Mouse (Mus musculus) heart, adult 2 months (tissue): ENCODE results near the gene Nfic. TPM values are rescaled to one million over a fixed set of nuclear protein-coding genes. Genes with fewer than 3 reads are reported as not detected.
A peak's percentile ranks its signal among the peaks of the same experiment; 100 is the strongest.

Source experiments
- DNase-seq, 2 experiments: peaks; one replicate each; pipeline ENCODE4 v3.0.0; 2021
- H3K27ac ChIP-seq: fragments of 200-600 bp; 2 replicates; pipeline ENCODE4 v1.8.1; 2022
- H3K27me3 ChIP-seq: fragments of 200-500 bp; 2 replicates; pipeline ENCODE4 v1.6.1; 2012; ENCODE audit warnings: mild to moderate bottlenecking, low read length, inconsistent platforms, mixed read lengths; ENCODE audit not compliant: control insufficient read depth, insufficient read depth
- H3K36me3 ChIP-seq: fragments of 200-500 bp; 2 replicates; pipeline ENCODE4 v1.6.1; 2012; ENCODE audit warnings: low read length, inconsistent platforms; ENCODE audit not compliant: control insufficient read depth, insufficient read depth
- H3K4me1 ChIP-seq: fragments of 200-500 bp; 2 replicates; pipeline ENCODE4 v1.6.1; 2011; ENCODE audit warnings: low read length; ENCODE audit not compliant: control insufficient read depth, insufficient read depth
- H3K4me3 ChIP-seq: fragments of 200-600 bp; 2 replicates; pipeline ENCODE4 v1.8.1; 2022
- H3K79me2 ChIP-seq: fragments of 200-500 bp; replicated peaks from 2 replicates; pipeline ENCODE4 v1.6.1; 2012; ENCODE audit warnings: mild to moderate bottlenecking, inconsistent platforms, low read length, moderate library complexity, mixed read lengths; ENCODE audit not compliant: control insufficient read depth, insufficient read depth
- H3K9ac ChIP-seq: fragments of 200-500 bp; 2 replicates; pipeline ENCODE4 v1.6.1; 2012; ENCODE audit warnings: low read depth, mild to moderate bottlenecking, control low read depth, inconsistent platforms, low read length, mixed read lengths
- CTCF ChIP-seq: fragments of 200-600 bp; IDR thresholded peaks from 2 replicates; pipeline ENCODE4 v1.8.1; 2022; ENCODE audit warnings: antibody characterized with exemption, mild to moderate bottlenecking, moderate library complexity
- EP300 ChIP-seq: fragments of 200-500 bp; IDR thresholded peaks from 2 replicates; pipeline ENCODE4 v1.6.1; 2011; ENCODE audit warnings: low read depth, low read length, control low read depth; ENCODE audit not compliant: insufficient read depth
- POLR2A ChIP-seq: fragments of 200-500 bp; IDR thresholded peaks from 2 replicates; pipeline ENCODE4 v1.6.1; 2011; ENCODE audit warnings: mild to moderate bottlenecking, low read depth, low read length, control low read depth; ENCODE audit not compliant: insufficient read depth
- WGBS: fragments of 180-500 bp; shearing (Covaris S2); methylation state at CpG from one replicate; pipeline ENCODE4 v1.1.7; 2018; 5-methylcytosine and 5-hydroxymethylcytosine counted together
- intact Hi-C: fragments of 180-260 bp; cut with DNase I; formaldehyde crosslinking; loops from one replicate; pipeline ENCODE4 v1.15.1; 2025
- polyA plus RNA-seq: library from polyadenylated mRNA; depleted of rRNA; stranded (reverse); fragments of >200 nt; gene quantifications from 2 replicates; pipeline ENCODE4 v1.2.3, GENCODE M21; 2012
- total RNA-seq, 2 experiments: library from RNA; stranded (reverse); gene quantifications; 2 replicates each; pipeline ENCODE4 v1.2.3; 2021

Nfic gene
- total and polyA plus RNA-seq, 3 experiments = 80.1 to 104 (median 94.2) TPM

DNA sequence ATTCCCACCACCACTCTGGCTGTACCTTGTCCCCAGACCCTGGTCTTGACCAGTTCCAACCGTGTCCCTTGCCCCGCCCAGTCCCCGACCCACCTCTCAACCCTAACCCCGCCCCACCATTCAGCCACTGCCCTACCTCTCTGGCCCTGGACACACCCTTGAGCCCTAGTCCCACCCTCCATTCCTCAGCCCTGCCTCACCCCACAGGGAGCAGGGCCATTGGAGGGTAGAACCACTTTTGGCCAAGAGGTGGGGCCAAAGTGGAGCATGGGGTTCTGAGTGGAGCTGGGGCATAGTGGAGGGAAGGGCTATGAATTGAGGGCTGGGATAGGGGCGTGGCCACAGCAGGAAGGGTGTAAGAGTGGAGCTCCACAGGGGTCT lies 9.8 kb upstream of the Nfic start:
- H3K36me3 ChIP-seq = no peaks in the 10 kb centered on the region
- intact Hi-C loops = no loop called here
- H3K27ac ChIP-seq = no peak overlapping the region
- whole genome bisulfite sequencing = 10% methylated on average over 5 of the region's 5 CpGs
- H3K4me1 ChIP-seq = no peaks in the 10 kb centered on the region
- H3K4me3 ChIP-seq = no peak overlapping the region
- no peak for DNase-seq
- no peak overlapping the region for H3K9ac ChIP-seq
- TF ChIP-seq POLR2A = no peak
- H3K79me2 ChIP-seq = no peaks in the 10 kb centered on the region
- peaks cover 15% of the 10 kb centered on the region for H3K27me3 ChIP-seq

DNA sequence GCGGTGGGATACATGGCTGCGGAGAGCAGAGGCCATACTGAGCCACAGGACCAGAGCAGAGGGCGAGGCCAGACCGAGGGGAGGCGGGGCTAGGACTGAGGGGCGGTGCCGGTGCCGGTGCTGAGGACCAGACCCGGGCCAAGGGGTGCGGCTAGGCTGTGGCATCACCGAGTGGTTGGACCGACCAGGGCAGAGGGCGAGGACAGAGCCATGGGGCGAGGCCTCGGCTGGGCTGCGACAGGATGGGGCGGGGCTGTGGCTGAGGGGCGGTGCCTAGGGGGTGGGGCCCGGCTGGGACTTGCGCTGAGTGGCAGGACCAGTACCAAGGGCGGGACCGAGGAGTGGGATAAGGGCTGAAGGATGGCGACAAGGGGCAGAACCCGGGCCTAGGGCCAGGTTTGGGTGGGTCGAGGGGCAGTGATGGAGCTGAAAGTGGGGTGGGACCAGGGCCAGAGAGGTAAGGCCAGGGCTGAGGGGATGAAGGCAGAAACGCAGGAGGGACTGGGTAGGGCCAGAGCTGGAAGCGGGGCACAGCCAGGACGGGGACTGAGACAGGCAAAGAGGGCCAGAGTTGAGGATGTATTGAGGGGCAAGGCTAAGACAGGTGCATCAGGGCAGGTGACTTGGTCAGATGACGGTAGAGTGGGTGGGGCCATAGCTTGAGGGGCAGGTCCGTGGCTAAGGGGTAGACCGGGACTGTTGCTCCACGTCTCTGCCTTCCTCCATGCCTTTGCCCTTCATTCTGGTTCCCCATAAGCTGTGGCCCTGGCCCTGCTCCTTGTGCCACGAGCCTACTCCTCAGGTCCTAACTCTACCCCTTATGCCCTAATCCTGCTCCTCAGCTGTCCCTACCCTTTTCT lies 9.2 kb upstream of the Nfic start:
- intact Hi-C loops = no loop called here
- Histone ChIP-seq H3K4me1 (no peaks in the 10 kb centered on the region), H3K27me3 (peaks cover 15% of the 10 kb centered on the region), H3K79me2 (no peaks in the 10 kb centered on the region), H3K9ac (no peak overlapping the region), H3K36me3 (no peaks in the 10 kb centered on the region), H3K4me3 (no peak overlapping the region), H3K27ac (no peak overlapping the region)
- DNase-seq = peak in 1 of 2 experiments; percentile 37
- WGBS = 5% methylated on average over 33 of the region's 33 CpGs
- TF ChIP-seq POLR2A (no peak), CTCF (no peak), EP300 (no peak)

DNA sequence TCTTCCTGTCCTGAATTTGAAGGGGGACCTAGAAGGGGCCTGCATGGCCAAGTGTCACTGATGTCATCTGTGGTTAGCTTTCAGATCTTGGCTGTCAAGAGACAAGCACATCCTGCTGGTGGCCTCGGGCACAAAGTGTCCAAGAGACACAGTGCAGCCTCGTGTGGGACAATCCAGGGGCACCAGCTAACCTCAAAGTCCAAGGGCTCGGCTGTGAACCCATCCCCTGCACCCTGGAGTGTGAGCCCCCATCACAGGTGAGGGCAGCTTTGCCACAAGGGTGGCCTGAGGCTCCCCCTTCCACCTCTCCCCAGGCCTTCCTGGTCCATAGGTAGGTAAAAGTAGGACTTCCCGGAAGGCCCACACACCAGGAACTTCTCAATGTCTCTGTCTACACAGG lies 8.1 kb upstream of the Nfic start:
- no peaks in the 10 kb centered on the region for H3K36me3 ChIP-seq
- H3K4me1 ChIP-seq = no peaks in the 10 kb centered on the region
- no peak for DNase-seq
- H3K9ac ChIP-seq = no peak overlapping the region
- peaks cover 15% of the 10 kb centered on the region for H3K27me3 ChIP-seq
- 56% methylated on average over 4 of the region's 4 CpGs for WGBS
- no peaks in the 10 kb centered on the region for H3K79me2 ChIP-seq
- TF ChIP-seq POLR2A = no peak
- no peak overlapping the region for H3K27ac ChIP-seq
- H3K4me3 ChIP-seq = no peak overlapping the region
- intact Hi-C loops = no loop called here

DNA sequence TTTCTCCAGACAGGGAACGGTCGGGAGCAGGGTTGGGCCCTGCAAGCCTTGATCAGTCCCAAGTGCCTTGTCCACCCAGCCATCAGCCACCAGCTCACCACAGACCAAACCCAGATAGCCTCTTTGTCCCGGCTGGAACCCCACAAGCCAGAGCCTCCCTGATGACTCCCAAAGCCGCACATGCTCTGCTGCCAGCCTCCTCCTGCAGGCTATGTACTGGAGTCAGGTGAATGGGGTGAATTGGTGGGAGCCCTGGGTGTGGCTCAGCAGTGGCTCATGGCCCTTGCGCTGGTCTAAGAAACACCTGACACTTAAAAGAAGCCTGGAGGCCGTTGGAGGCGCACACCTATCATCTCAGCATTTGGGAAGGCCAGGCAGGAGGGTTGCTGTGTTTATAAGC lies 7.5 kb upstream of the Nfic start:
- H3K9ac ChIP-seq = no peak overlapping the region
- no peaks in the 10 kb centered on the region for H3K79me2 ChIP-seq
- 85% methylated on average over 7 of the region's 7 CpGs for WGBS
- H3K36me3 ChIP-seq = no peaks in the 10 kb centered on the region
- no peak overlapping the region for H3K4me3 ChIP-seq
- no peak for DNase-seq
- peaks cover 15% of the 10 kb centered on the region for H3K27me3 ChIP-seq
- no peaks in the 10 kb centered on the region for H3K4me1 ChIP-seq
- H3K27ac ChIP-seq = no peak overlapping the region
- TF ChIP-seq EP300 = no peak
- TF ChIP-seq POLR2A = no peak
- no peak for TF ChIP-seq CTCF
- intact Hi-C loops = no loop called here

DNA sequence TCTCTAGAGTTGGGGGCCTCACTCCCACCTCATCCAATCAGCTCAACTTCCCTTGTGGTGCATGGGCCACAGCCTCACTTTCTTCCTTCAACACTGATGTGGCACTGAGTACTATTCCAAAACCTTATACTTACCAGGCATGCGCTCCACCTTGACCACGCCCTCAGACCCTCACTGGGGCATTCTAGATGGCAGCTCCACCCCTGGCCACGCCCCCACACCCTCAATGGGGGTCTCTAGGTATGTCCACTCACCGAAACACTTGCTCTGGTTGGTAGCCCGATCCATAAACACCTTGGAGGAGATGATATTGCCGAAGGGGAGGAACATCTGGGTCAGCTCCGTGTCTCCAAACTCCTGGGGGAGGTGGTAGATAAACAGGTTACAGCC lies 7.0 kb upstream of the Nfic start:
- Histone ChIP-seq H3K36me3 (no peaks in the 10 kb centered on the region), H3K4me1 (no peaks in the 10 kb centered on the region), H3K27ac (no peak overlapping the region), H3K27me3 (peaks cover 15% of the 10 kb centered on the region), H3K4me3 (no peak overlapping the region), H3K79me2 (no peaks in the 10 kb centered on the region), H3K9ac (no peak overlapping the region)
- intact Hi-C loops = no loop called here
- TF ChIP-seq POLR2A (no peak), EP300 (no peak), CTCF (no peak)
- WGBS = 35% methylated on average over 7 of the region's 7 CpGs
- no peak for DNase-seq

DNA sequence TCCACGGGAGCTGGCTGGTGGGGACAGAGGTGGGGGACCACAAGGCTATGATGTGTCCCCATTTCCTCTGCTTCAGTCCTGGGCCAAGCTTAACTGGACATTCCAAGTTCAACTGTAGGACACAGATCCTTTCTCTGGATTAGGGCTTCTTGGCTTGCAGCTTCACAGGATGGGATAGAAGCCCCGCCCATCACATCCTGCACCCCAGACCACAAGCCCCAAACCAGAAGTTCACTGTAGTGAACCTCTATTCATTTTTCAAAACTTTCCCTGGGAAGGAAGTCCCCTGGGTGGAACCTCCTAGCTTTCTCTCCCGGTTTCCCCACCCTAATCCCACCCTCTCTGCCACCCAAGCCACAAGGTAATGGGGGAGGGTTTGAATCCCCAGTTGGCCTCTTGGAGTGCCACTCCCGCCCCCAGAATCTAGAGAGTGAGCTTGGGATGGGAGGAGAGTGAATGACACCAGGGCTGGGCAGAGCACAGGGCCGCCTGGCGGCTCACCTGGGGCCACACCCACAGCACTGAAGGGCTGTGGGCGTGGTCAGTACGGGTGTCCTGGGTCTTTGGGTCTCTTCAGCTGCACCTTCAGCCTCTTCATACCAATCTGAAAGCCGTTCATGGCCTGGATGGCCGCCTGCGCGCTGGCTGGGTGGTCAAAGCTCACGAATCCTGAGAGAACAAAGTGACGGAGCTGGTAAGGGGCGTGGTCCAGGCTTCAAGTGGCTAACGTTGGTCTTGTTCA lies 6.4 kb upstream of the Nfic start:
- Histone ChIP-seq H3K27ac (no peak overlapping the region), H3K36me3 (no peaks in the 10 kb centered on the region), H3K4me3 (no peak overlapping the region), H3K27me3 (peaks cover 15% of the 10 kb centered on the region), H3K79me2 (no peaks in the 10 kb centered on the region), H3K4me1 (no peaks in the 10 kb centered on the region), H3K9ac (no peak overlapping the region)
- DNase-seq = no peak
- intact Hi-C loops = no loop called here
- 11% methylated on average over 16 of the region's 16 CpGs for WGBS
- TF ChIP-seq EP300 (no peak), CTCF (no peak), POLR2A (no peak)
